Mouse (Mus musculus): ENCODE data around the gene Bag5.

The Bag5 gene

DNA sequence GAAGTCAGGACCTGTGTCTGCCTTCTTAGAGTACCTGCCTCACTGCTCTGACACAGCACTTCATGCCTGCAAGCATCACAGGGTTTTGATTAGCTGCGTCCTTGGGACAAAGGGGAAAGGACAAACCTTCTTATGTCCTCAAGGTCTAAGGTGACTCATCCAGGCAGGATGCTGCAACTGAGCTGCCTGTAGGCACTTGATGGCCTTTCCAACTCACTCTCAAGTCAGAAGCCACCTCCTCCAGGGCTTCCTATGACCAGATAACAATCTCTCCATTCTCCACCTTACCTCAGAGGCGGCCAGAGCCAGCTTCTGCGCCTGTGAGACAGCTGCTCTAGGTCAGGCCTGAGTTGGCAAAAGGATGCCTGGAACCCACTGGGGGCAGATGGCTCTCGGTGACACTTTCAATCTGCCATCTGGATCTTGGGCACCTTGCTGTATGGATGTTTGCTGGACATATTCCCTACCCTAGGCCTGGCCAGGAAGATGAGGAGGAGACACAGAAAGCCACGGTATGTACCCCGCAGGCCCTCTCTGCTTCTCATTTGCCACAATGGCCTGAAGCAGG is 14.6 kb downstream of the Bag5 start:
- DNase-seq (ENCODE audit: low spot score in 2 of 2): no peak

DNA sequence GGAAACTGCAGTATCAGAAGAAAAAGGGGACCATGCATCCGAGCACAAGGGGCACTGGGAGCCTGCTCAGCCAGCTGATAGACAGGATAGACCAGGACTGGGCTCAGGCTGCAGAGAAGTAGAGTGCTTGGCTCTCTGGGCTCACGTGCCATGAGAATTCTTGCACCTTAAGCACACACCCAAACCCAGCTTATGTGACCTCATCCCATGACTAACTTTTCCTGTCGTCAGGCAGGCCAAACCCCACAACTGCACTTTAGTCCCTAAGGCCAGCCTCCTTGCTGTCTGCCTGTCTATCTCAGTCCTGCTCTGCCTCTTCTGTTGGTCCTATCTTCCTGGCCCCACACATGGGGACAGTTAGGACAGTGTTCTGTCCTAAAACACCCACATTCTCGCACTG is 15.3 kb downstream of the Bag5 start:
- no peak for DNase-seq (ENCODE audit: low spot score in 2 of 2)

DNA sequence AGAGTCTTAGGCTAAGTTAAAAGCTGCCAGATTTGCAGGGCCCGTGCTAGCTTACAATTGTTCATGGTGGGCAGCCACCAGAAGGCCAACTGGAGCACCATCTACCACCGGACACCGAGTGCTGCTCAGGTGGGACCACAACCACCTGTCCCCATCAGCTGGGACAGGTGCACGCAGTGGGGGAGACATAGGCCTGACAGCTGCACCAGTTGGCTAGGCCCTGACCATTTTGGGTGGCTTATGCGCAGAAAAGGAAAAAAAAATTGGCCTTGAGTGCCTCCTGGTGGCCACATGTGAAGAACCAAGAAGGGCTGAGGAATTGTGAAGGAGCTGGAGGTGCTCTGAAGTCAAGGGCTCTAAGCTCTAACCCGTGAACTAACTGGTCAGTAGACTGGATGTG is 16.8 kb downstream of the Bag5 start:
- DNase-seq (ENCODE audit: low spot score in 2 of 2): peak; percentile 54 to 78

DNA sequence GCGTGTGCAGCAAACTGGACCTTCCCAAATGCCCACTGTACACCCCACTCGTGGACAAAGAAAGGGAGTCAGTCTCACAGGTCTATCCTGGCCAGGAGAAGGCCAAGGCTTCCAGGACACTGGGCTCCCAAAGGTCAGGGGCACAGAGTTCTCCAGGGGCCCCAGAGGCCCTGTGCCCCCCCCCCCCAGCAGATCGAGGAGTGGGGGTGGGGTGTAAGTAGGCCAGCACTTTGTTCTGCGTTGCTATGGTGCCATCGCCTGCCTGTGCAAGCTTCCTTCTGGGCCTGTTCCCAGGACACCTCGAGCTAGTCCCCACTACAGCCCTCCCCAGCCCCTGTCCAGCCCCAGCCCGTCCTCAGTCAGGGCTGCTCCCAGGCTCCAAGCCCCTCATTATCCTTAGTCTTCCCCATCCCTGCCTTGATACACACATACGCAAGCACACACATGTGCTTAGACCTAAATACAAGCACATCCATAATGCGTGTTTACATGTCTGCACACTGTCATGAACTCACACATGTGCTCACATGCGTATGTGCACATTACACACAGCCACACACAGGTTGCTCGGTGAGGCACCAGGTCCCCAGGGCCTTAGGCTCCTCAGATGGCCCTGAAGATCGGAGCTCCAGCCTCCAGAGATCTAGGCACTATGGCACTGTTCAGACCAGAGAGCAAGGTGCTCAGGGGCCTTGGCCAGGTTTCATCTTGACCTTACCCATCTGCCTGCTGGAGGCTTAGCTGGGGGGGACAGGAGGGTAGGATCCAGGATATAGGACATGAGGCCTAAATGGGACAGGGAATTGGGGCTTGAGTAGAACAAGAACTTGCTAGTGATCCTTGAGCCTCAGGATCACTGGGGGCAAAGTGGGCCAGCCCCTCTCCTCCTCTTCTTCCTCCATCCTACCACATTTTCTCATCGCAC is 17.9 kb downstream of the Bag5 start:
- no peak for DNase-seq (ENCODE audit: low spot score in 2 of 2)

DNA sequence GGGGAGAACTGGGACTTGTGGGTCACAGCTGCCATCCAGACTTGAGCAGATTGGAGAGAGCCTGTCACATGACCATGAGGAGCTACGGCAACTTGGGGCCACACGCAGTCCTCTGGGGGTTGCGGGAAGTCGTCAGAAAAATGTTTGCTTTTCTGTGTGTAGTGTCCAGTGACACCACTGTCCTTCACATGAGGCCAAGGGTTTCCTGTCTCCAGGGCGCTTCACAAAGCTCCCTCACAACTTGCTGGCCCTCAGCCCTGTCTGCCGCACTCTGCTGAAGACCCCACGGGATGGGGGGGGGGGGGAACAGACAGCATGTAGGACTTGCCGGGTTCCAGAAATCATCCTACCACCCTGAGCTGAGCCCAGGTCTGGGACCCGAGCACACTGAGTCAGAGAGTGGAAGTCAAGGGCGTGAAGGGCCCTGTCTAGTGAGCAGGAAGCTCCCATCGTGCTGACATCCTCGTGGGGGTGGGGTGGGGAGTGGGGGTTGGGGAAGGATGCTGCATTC is 18.7 kb downstream of the Bag5 start:
- DNase-seq (ENCODE audit: low spot score in 2 of 2): no peak

DNA sequence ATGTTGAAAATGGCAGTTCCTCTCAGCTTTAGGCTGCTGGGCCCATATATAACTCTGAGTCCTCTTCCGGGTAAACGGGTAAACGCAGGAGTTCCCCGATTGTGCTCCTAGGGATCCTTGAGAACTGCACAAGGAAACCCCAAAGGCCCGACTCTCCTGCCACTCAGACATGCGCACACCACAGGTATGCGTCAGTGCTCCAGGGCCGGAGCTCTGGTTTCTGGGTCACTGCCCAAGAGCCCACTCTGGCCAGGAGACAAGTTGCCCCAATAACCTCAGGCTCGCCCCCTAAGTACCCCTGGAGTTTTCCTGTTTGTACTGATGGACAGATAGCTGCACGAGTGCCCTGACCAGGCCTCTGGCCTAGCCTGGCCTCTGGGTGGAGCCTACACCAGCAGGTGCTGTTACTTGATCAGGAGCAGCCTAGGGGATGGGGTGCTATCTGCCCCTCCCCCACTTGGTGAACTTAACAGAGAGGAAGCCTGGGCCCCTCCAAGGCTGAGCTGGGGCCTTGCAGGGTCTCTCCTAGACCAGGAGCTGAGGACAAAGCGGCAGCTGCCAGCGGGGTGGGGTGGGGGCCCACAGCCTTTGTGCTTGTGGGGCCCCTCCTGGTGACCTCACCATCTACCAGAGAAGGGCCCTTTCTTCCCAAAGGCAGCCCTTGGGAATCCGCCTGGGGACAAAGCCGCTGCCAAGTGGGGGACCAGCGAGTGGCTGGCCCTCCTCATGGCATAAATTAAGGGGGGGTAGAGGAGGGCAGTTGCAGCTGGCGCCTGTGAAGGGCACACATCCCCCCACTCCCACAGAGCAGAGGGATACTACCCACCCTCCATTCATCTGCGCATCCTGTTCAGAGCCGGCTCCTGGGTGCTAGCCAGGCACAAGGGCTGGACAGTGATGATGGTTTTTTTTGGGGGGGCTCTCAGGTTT is 19.5 kb downstream of the Bag5 start:
- DNase-seq (ENCODE audit: low spot score in 2 of 2): no peak

DNA sequence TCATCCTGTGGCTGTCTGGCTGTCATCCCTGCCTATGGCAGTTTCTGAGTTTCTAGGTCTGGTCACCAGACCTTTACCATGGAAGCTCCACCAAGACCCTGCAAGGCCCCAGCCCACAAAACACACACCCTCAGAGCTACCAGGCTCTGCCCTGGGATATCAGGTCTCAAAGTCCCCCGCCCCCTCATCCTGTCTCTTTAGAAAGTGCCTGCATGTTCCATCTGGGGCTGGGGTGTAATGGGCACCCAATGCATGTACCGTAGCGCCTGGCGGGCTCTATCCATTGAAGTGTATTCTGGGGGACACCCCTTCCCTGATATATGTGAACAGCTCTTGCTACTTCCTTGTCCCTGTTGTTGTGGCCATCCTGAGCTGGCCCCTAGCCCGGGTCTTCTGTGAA is 20.2 kb downstream of the Bag5 start:
- no peak for DNase-seq (ENCODE audit: low spot score in 2 of 2)

DNA sequence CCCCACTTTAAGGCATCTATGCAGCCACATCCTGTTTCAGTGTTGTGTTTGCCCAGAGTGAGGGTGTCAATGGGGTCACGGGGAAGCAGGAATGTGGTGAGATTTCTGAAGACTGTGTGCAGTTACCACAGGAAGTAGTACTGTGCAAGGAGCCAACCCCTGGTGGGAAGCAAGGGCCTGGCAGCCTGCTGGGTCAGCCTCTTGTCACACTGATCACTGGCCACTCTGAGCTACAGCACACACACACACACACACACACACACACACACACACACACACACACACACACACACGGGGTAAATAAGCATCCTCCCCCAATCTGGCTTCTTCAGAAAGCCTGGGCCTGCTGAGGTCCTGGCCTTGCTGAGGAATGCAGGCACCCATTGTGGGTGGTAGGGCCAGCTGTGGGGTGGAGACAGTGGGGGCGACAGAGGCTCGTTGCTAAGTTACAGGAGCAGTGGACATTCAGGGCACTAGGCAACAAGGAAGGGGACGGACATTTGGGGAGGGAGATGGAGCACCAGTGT is 21.6 kb downstream of the Bag5 start:
- DNase-seq (ENCODE audit: low spot score in 2 of 2): no peak

DNA sequence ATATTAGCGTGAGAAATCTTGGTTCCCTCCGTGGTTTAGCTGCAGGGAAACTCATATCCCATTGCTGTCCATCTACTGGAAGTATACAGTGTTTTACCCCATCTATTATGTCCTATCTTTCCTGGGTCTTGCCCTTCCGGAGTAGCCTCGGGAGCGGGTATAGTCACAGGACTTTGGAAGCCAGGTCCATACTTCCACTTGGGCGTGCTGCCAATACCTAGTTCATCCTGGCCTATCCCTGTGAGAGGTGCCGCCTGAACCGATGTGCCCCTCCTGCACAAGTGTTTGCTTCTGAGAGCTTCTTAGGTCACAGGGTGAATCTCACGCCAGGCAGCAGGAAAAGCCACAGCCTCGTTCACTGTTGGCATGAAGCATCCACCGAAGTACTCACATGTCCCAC is 23.6 kb downstream of the Bag5 start:
- no peak for DNase-seq (ENCODE audit: low spot score in 2 of 2)

DNA sequence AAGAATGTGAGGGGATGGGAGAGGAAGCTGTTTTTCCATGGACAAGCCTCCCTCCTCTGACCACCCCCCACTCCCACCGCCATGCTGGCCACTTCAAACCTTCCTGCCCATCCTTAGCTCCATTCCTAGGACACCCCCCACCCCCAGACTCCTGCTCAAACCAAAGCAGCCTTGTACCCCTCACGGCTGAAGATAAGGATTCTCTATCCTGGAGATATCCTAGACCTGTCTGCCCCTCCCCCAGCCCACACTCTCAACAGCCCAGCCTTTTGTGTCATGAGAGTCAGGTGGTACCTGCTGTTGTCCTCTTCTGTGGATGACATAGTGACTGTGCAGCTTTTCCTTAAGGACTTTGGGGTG is 25.0 kb downstream of the Bag5 start:
- no peak for DNase-seq (ENCODE audit: low spot score in 2 of 2)

DNA sequence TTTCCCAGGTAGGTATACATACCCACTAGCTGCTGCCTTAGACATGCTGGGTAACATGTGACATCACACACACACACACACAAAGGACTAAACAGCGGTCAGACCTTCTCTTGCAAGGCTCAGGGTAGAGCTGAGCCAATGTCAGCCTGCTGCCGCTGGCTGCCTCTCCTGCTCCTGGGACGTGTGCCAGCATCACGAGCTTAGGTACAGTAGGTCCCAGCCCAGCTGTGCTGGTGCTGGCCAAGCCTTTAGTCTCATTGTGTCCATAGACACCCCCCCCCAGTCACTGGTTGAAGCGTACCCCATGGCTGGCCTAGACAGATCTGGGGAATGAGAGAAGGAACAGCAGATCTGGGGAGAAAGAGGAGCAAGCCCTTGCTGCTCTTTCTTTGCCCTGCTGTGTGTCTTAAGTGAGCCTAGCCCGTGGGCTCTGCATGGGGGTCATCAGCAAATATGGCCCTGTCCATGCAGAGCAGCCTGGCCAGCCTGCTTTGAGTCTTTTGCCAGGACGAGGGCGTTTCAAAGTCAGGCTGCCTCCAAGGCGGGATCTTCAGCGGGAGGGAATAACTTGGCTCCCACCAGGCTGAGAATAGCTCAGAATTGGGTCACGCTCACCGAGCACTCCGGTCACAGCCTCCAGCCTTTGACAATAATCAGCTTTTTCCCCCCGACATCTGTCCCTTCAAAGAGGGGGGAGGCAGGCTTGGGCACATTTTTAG is 25.5 kb downstream of the Bag5 start:
- DNase-seq (ENCODE audit: low spot score in 2 of 2): peak; percentile 82 to 86

DNA sequence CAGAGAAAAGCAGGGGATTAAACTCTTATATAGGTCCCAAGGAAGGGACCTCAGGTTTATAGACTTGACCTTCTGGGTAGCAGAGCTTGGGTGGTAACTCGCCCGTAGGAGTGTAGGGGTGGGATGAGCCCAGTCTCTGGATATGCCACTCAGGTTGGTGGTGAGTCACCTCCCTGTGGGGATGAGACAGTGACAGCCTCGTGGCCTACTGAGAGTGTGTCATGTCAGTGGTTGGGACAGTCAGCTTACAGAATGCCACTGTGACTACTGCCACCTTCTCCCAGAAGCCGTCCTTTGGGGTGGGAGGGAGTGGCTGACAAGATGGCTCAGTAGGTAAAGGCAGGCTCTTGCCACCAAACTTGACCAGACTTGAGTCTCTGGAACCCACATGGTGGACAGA is 26.7 kb downstream of the Bag5 start:
- DNase-seq (ENCODE audit: low spot score in 2 of 2): no peak

DNA sequence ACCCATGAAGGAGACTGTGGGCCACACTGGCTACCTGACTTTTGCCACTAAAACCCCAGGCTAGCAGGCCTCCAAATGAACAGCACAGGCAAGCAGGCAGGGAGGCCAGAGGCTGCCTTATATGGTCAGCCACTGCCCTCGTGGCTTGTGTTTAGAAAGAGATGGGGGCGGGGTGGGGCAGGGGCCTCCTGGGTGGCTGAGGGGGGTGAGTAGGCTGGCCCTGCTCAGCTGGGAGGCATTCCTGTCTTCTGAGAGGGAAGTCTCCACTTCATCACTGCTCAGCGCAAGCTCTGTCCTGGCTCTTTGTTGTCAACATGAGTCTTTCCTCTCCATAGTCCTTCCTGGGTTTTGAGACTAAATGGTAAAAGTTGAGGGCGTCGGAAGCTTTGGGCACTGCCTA is 30.3 kb downstream of the Bag5 start:
- no peak for DNase-seq (ENCODE audit: low spot score in 2 of 2)

DNA sequence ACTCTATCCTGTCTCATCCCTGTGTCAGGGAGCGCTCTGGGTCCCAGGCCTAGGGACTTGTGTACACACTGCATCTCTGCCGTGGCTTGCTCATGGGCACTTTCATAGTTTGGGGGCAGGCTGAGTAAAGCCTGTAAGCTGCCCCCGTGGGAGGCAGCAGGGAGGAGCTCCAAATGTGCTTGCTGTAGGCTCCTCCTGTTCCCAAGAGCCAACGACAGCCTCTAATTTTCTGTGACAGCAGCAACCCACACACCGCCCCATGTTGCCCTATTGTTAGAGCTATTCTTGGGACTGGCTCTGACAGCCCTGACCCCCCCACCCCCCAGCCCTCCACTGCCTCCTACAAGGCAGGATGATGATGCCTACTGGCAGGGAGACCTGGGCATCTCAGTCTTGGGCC is 31.1 kb downstream of the Bag5 start:
- no peak for DNase-seq (ENCODE audit: low spot score in 2 of 2)

DNA sequence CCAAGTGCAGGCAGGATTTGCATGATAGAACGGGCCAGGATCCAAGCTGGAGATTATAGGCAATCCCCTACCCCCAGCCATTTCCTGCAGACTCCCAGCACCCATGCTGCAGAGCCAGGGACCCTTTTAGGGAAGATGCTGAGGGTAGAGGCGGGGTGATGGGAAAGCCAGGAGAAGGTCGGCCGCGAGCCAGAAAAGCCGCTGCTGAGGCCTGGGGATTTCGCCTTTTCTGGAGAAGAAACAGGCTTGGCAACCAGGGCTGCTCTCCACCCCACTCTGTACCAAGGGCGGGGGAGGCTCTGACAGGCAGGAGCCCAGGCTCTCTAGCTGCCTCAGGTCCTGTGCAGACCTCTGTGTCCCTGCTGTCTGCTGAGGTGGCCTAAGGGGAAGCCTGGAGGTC is 31.8 kb downstream of the Bag5 start:
- DNase-seq (ENCODE audit: low spot score in 2 of 2): no peak

DNA sequence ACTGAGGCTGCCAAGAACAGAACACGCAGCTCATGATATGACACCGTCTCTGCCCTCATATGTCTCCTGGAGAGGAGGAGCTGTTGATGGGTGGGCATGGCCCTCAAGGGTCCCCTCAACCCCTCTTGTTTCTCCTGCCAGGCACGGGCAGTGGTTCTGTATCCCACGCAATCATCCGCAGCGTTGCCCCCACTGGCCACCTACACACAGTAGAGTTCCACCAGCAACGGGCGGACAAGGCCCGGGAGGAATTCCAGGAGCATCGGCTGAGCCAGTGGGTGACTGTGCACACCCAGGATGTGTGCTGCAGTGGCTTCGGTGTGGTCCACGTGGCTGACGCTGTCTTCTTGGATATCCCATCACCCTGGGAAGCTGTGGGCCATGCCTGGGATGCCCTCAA is 32.4 kb downstream of the Bag5 start:
- no peak for DNase-seq (ENCODE audit: low spot score in 2 of 2)

DNA sequence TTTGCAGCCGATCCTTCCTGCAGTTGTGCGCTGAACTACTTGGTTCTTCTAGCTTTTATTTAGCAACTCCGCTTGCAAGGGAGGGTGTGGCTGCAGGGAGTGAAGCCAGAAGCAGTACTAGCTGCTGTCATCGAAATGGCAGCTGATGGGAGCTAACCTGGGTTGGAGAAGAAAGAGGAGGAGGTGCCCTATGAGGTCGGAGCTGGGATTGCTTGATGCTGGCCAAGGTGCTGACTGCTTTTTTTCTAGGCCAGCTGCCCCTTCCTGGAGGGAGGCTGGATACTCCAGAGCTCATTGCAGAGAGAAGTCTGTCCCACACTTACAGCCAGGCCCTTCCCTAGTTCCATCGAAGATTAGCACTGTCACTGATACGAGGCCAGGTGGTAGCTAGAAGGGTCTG is 34.1 kb downstream of the Bag5 start:
- no peak for DNase-seq (ENCODE audit: low spot score in 2 of 2)

DNA sequence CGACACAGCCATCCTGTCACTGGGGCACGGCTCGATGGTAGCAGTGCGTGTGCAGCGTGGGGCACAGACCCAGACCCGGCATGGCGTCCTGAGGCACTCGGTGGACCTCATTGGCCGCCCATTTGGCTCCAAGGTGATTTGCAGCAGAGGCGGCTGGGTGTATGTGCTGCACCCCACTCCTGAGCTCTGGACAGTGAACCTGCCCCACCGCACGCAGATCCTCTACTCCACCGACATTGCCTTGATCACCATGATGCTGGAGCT is 34.5 kb downstream of the Bag5 start:
- DNase-seq (ENCODE audit: low spot score in 2 of 2): no peak

DNA sequence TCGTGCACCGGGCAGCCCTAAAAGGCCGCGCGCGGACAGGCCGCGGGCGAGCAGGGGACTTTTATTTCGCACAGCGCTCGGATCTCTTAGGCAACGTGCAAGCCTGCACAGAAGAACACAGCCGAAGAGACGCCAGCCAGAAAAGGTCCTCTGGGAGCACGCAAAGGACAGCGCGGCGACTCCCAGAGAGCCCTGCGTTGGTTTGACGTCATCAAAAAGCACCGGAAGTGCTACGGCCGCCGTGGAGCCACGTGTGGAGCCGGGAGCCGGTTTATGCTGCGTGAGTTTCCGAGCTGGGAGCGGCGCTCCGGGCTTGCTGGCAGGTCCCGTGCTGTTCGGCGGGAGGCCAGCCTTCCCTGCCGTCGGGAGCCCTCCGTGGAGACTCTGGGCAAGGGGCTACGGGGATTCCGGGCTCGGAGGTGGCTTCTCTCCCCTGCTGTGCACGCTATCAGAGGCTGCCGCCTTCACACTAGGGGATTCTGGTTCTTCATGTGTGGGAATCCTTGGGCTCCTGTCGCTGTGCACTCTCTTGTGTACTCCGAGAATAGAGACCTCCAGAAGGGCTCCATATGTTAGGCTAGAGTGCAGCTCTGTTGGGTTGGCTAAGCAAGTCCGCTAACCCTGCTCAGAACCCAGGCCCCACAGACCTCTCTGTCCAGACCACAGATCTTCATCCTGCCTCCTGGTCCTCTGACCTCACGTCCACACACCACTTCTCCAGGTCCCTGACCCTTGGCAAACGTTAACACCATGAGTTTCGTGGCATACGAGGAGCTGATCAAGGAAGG is 35.0 kb downstream of the Bag5 start, which contains the start of gene Trmt61a:
Gene Trmt61a, plus strand, starts transcription at position 224 of the 788 bp plus-strand sequence.
- DNase-seq (ENCODE audit: low spot score in 2 of 2): peak; percentile 88 to 91

DNA sequence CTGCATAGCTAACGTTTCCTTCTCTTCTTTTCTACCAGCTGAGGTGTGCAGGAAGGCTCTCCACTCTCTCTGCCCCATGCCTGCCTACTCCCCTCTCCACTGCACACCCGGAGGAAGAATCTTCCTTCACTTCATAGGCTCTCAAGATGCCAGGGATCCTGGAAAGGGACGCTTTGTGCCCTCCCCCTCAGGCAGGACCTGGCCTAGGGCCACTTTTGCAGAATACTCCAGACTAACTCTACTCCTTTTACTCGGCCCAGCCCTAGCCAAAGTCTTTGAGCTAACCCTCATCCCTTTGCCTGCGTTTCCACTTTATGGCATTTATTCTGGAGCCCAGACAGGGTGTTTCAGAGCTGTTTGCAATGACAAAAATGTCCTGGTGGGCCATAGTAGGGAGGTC is 35.6 kb downstream of the Bag5 start:
- no peak for DNase-seq (ENCODE audit: low spot score in 2 of 2)
